Mouse (Mus musculus): ENCODE measurements at regions not wholly inside any gene's neighbourhood (a gene's known extent, or its start where the extent isn't known, plus 50 kb on each side); places are given as distances from the start of the nearest gene placed in this dataset.

DNA sequence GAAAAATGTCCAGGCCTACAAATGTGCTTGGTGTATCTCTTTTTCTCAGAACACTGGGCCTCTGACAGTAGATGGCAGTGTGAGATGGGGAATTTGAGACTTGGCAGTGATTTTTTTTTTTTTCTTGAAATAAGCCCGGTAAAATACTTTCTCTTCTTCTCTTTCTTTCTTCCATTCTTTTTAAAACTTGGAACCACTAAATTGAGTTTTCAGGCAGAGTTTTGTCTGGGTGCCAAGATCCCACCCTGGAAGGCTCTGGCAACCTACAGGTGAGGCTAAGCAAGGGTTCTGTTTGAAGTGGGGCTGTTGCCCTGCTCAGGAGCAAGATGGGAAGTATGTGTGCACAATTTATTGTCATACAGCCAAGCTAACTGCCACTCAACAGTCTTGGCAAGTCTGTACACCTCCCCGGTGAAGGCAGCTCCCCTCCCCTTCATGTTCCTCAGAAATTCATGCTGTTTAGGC lies 223.1 kb upstream of the Slc35b3 start:
- no peak for DNase-seq (ENCODE audit: low read depth, low spot score)
- H3K27me3 ChIP-seq (ENCODE audit: control insufficient read depth in 1 of 2, insufficient read depth in 2 of 2, low read length in 2 of 2) = no peaks in the 10 kb centered on the region
- H3K4me1 ChIP-seq (ENCODE audit: control insufficient read depth in 1 of 2, insufficient read depth in 2 of 2, low read length in 2 of 2) = no peaks in the 10 kb centered on the region

DNA sequence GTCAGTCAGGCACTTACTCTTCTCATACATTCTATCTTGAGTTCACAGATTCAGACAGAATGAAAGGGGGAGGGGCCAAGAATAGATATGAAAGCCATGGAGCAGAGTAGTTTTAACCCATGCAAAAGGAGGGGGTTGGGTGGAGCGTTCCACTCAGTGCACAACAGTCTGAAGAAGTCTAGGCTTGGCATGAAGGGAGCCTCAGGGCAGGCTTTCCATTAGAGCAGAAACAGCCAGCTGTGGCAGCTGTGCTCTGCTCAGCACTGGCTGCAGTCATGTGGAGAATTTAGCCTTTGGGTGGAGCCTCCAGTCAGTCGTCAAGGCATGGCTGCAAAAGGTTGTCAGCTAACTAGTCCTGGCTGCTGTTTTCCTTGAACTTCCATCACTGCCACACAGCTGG lies 201.3 kb upstream of the Slc35b3 start:
- no peaks in the 10 kb centered on the region for H3K27me3 ChIP-seq (ENCODE audit: control insufficient read depth in 1 of 2, insufficient read depth in 2 of 2, low read length in 2 of 2)
- H3K4me3 ChIP-seq (ENCODE audit: control insufficient read depth in 1 of 2, insufficient read depth in 1 of 2, low read depth in 2 of 2, low read length in 2 of 2) = no peak overlapping the region
- H3K36me3 ChIP-seq (ENCODE audit: control insufficient read depth in 1 of 2, insufficient read depth in 2 of 2, low read length in 2 of 2) = no peaks in the 10 kb centered on the region
- H3K79me2 ChIP-seq (ENCODE audit: control insufficient read depth, insufficient read depth, low read length, poor library complexity) = no peaks in the 10 kb centered on the region
- H3K4me1 ChIP-seq (ENCODE audit: control insufficient read depth in 1 of 2, insufficient read depth in 2 of 2, low read length in 2 of 2) = no peaks in the 10 kb centered on the region
- no peak overlapping the region for H3K9ac ChIP-seq (ENCODE audit: control insufficient read depth, low read depth, low read length, poor library complexity, severe bottlenecking)
- no peaks in the 10 kb centered on the region for H3K9me3 ChIP-seq (replicated peaks; ENCODE audit: insufficient read depth, low read length)
- TF ChIP-seq GABPA (IDR thresholded peaks at IDR 0.05; ENCODE audit: low read depth, low read length) (no peak), UBTF (IDR thresholded peaks at IDR 0.05; ENCODE audit: borderline replicate concordance, insufficient read depth, low read depth, low read length) (no peak), MAX (IDR thresholded peaks at IDR 0.05; ENCODE audit: low read length) (no peak), MYB (IDR thresholded peaks at IDR 0.05; ENCODE audit: low read depth, low read length) (no peak), JUND (IDR thresholded peaks at IDR 0.05; ENCODE audit: low read depth, low read length) (no peak), ZC3H11A (IDR thresholded peaks at IDR 0.05; ENCODE audit: low read depth, low read length) (no peak), SMC3 (IDR thresholded peaks at IDR 0.05; ENCODE audit: low read depth, low read length) (no peak), TCF12 (IDR thresholded peaks at IDR 0.05; ENCODE audit: low read depth, low read length) (no peak)
- H3K27ac ChIP-seq (ENCODE audit: control insufficient read depth, low read depth, low read length) = no peak overlapping the region
- no peak for DNase-seq (ENCODE audit: low read depth, low spot score)

More for the DNA sequence above, 223.1 kb upstream of the Slc35b3 start:
- no peaks in the 10 kb centered on the region for H3K79me2 ChIP-seq (ENCODE audit: control insufficient read depth, insufficient read depth, low read length, poor library complexity)
- no peak overlapping the region for H3K9ac ChIP-seq (ENCODE audit: control insufficient read depth, low read depth, low read length, poor library complexity, severe bottlenecking)
- H3K36me3 ChIP-seq (ENCODE audit: control insufficient read depth in 1 of 2, insufficient read depth in 2 of 2, low read length in 2 of 2) = no peaks in the 10 kb centered on the region
- no peak overlapping the region for H3K27ac ChIP-seq (ENCODE audit: control insufficient read depth, low read depth, low read length)
- no peak overlapping the region for H3K4me3 ChIP-seq (ENCODE audit: control insufficient read depth in 1 of 2, insufficient read depth in 1 of 2, low read depth in 2 of 2, low read length in 2 of 2)
- no peaks in the 10 kb centered on the region for H3K9me3 ChIP-seq (replicated peaks; ENCODE audit: insufficient read depth, low read length)
- TF ChIP-seq ZC3H11A (IDR thresholded peaks at IDR 0.05; ENCODE audit: low read depth, low read length) = no peak
- TF ChIP-seq ZNF384 (IDR thresholded peaks at IDR 0.05; ENCODE audit: low read depth, low read length) = no peak
- no peak for TF ChIP-seq MEF2A (IDR thresholded peaks at IDR 0.05; ENCODE audit: extremely low read depth, insufficient replicate concordance, low read depth, low read length, poor library complexity, severe bottlenecking)
- TF ChIP-seq CHD1 (IDR thresholded peaks at IDR 0.05; ENCODE audit: low read depth, low read length) = no peak

DNA sequence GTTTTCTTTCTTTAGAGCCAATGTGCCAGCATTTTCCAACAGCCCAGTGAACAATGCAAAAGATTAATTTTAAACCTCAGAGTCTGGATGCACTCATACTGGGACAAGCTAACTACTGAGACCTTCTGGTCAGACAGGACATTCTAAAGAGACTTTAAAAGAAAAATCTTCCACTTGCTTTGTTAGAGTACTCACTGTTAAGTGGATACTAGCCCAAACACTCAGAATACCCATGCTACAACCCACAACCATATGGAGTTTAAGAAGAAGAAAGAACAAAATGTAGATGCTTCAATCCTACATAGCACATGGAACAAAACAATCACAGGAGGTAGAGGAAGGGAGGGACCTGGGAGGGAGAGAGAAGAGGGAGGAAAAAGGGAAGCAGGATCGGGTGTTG lies 167.3 kb upstream of the Slc35b3 start:
- no peaks in the 10 kb centered on the region for H3K4me1 ChIP-seq (ENCODE audit: control insufficient read depth in 1 of 2, insufficient read depth in 2 of 2, low read length in 2 of 2)
- TF ChIP-seq SMC3 (IDR thresholded peaks at IDR 0.05; ENCODE audit: low read depth, low read length) (no peak), POLR2AphosphoS5 (IDR thresholded peaks at IDR 0.05; ENCODE audit: borderline replicate concordance, low read depth, low read length) (no peak), NRF1 (IDR thresholded peaks at IDR 0.05; ENCODE audit: insufficient read depth, low read depth, low read length, poor library complexity, severe bottlenecking) (no peak), GABPA (IDR thresholded peaks at IDR 0.05; ENCODE audit: low read depth, low read length) (no peak), CTCF (IDR thresholded peaks at IDR 0.05 in 2 of 3, conservative IDR thresholded peaks at IDR 0.05 in 1 of 3; ENCODE audit: control insufficient read depth in 1 of 3, insufficient read depth in 1 of 3, low read depth in 2 of 3, low read length in 3 of 3, poor library complexity in 1 of 3, severe bottlenecking in 1 of 3) (no peak), ZKSCAN1 (IDR thresholded peaks at IDR 0.05; ENCODE audit: low read depth, low read length) (no peak), POLR2AphosphoS2 (IDR thresholded peaks at IDR 0.05; ENCODE audit: low read length) (no peak), CHD1 (IDR thresholded peaks at IDR 0.05; ENCODE audit: low read depth, low read length) (no peak), MAFK (IDR thresholded peaks at IDR 0.05; ENCODE audit: borderline replicate concordance, low read depth, low read length) (no peak), E2F4 (IDR thresholded peaks at IDR 0.05; ENCODE audit: borderline replicate concordance, low read depth, low read length) (no peak), USF1 (IDR thresholded peaks at IDR 0.05; ENCODE audit: low read depth, low read length) (no peak), ZMIZ1 (IDR thresholded peaks at IDR 0.05; ENCODE audit: low read depth, low read length) (no peak), ETS1 (IDR thresholded peaks at IDR 0.05; ENCODE audit: low read depth, low read length) (no peak)
- H3K27me3 ChIP-seq (ENCODE audit: control insufficient read depth in 1 of 2, insufficient read depth in 2 of 2, low read length in 2 of 2) = no peaks in the 10 kb centered on the region; a peak in 1 of 4 replicates
- H3K9ac ChIP-seq (ENCODE audit: control insufficient read depth, low read depth, low read length, poor library complexity, severe bottlenecking) = no peak overlapping the region
- H3K9me3 ChIP-seq (replicated peaks; ENCODE audit: insufficient read depth, low read length) = no peaks in the 10 kb centered on the region
- no peak overlapping the region for H3K27ac ChIP-seq (ENCODE audit: control insufficient read depth, low read depth, low read length)
- DNase-seq (ENCODE audit: low read depth, low spot score) = no peak
- H3K79me2 ChIP-seq (ENCODE audit: control insufficient read depth, insufficient read depth, low read length, poor library complexity) = no peaks in the 10 kb centered on the region
- H3K36me3 ChIP-seq (ENCODE audit: control insufficient read depth in 1 of 2, insufficient read depth in 2 of 2, low read length in 2 of 2) = no peaks in the 10 kb centered on the region
- no peak overlapping the region for H3K4me3 ChIP-seq (ENCODE audit: control insufficient read depth in 1 of 2, insufficient read depth in 1 of 2, low read depth in 2 of 2, low read length in 2 of 2)
